Mouse (Mus musculus): ENCODE data around the gene Jak1. TPM values are rescaled to one million over a fixed set of nuclear protein-coding genes. Genes with fewer than 3 reads are reported as not detected.
"Not testable (repeated sequence)": the region's sequence is repeated elsewhere in the genome, so short reads cannot be mapped to it uniquely, and the experiment has no call there.

Gene Jak1
- polyA plus RNA-seq, 1 experiment from 2014 or later: 68.0 TPM

DNA sequence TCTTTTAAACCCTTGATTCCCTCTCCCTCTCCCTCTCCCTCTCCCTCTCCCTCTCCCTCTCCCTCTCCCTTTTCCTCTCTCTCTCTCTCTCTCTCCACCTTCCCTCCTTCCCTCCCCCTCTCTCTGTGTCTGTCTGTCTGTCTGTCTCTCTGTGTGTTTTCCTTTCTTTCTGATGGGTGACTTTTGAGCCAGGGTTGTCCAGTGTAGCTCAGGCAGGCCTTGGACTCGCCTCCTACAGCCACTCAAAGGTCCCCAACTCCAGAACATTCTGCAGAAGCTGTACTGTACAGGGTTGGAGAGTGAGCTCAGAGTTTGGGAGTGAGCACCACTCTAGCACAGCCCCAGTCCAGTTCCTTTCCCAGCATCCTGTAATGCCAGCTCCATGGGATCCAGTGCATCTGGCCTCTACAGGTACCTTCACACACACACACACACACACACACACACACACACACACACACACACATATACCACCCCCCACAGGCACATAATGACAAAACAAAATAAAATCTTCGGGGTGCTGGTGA, 20.9 kb upstream of the Jak1 start:
- 71% methylated on average over 2 of the region's 2 CpGs for WGBS
- no peaks in the 10 kb centered on the region for H3K4me1 ChIP-seq (replicated peaks; ENCODE audit: control insufficient read depth, insufficient read depth, low read length)
- no peaks in the 10 kb centered on the region for H3K36me3 ChIP-seq (ENCODE audit: control insufficient read depth, insufficient read depth, low read length)
- no peak overlapping the region for H3K9ac ChIP-seq (ENCODE audit: low read depth, low read length)
- no peaks in the 10 kb centered on the region for H3K27me3 ChIP-seq (ENCODE audit: control insufficient read depth, insufficient read depth, low read length)
- H3K9me3 ChIP-seq (ENCODE audit: control insufficient read depth, low read length): no peaks in the 10 kb centered on the region
- no peak overlapping the region for H3K27ac ChIP-seq (ENCODE audit: low read depth, low read length)
- no peak overlapping the region for H3K4me3 ChIP-seq (ENCODE audit: low read depth, low read length)
- no peak for DNase-seq (ENCODE audit: low spot score)
- H3K4me2 ChIP-seq (replicated peaks; ENCODE audit: low read depth, low read length): no peak overlapping the region
- ATAC-seq (ENCODE audit: low FRiP score): no peak

DNA sequence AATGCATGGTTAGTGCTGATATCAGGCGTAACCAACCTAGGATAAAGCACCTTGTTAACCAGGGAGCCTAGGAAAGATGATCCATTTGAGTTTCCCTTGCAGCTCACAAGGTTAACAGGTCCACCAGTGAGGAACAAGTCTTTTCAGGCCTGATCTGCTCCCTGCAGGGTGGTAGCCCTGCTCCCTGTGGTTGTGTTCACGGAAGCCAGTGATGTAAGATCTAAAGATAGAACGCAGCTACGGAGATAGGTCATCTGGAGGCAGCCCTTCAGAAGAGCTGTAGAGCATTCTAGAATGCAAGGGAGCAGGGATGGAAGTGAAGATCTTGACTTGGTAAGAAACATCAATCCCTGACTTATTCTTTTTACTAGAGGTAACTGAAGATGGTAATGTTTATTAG, 18.9 kb upstream of the Jak1 start:
- no peak overlapping the region for H3K4me2 ChIP-seq (replicated peaks; ENCODE audit: low read depth, low read length)
- H3K4me3 ChIP-seq (ENCODE audit: low read depth, low read length): no peak overlapping the region
- no peak for ATAC-seq (ENCODE audit: low FRiP score)
- 82% methylated on average over 4 of the region's 4 CpGs for WGBS
- H3K9ac ChIP-seq (ENCODE audit: low read depth, low read length): no peak overlapping the region
- H3K4me1 ChIP-seq (replicated peaks; ENCODE audit: control insufficient read depth, insufficient read depth, low read length): no peaks in the 10 kb centered on the region
- H3K27ac ChIP-seq (ENCODE audit: low read depth, low read length): no peak overlapping the region
- no peaks in the 10 kb centered on the region for H3K36me3 ChIP-seq (ENCODE audit: control insufficient read depth, insufficient read depth, low read length)
- H3K9me3 ChIP-seq (ENCODE audit: control insufficient read depth, low read length): no peaks in the 10 kb centered on the region
- DNase-seq (ENCODE audit: low spot score): no peak
- no peaks in the 10 kb centered on the region for H3K27me3 ChIP-seq (ENCODE audit: control insufficient read depth, insufficient read depth, low read length)

DNA sequence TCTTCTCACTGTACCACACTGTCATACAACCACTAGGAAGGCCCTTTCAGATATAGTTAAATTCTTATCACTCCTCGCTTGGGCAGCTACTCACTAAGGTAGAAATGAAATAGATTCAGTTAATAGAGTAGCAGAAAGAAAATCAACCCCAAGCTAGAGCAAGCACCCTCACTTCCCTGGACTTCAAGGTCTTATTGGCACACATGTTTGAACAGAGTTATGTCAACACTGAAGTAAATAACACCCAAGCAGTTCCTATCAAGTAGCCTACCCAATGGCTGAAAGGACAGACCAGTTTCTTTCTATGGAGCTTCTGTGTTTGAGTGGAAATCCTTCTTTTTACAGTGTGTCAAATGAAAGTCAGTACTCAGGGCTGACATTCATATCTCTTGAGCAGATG, 17.2 kb upstream of the Jak1 start:
- 86% methylated on average over 1 of the region's 1 CpGs for WGBS
- no peak overlapping the region for H3K9ac ChIP-seq (ENCODE audit: low read depth, low read length)
- DNase-seq (ENCODE audit: low spot score) (no peak), ATAC-seq (ENCODE audit: low FRiP score) (no peak)
- H3K4me3 ChIP-seq (ENCODE audit: low read depth, low read length): no peak overlapping the region
- no peaks in the 10 kb centered on the region for H3K36me3 ChIP-seq (ENCODE audit: control insufficient read depth, insufficient read depth, low read length)
- H3K27me3 ChIP-seq (ENCODE audit: control insufficient read depth, insufficient read depth, low read length): no peaks in the 10 kb centered on the region
- H3K4me2 ChIP-seq (replicated peaks; ENCODE audit: low read depth, low read length): no peak overlapping the region
- H3K4me1 ChIP-seq (replicated peaks; ENCODE audit: control insufficient read depth, insufficient read depth, low read length): no peaks in the 10 kb centered on the region
- H3K9me3 ChIP-seq (ENCODE audit: control insufficient read depth, low read length): no peaks in the 10 kb centered on the region
- no peak overlapping the region for H3K27ac ChIP-seq (ENCODE audit: low read depth, low read length)

DNA sequence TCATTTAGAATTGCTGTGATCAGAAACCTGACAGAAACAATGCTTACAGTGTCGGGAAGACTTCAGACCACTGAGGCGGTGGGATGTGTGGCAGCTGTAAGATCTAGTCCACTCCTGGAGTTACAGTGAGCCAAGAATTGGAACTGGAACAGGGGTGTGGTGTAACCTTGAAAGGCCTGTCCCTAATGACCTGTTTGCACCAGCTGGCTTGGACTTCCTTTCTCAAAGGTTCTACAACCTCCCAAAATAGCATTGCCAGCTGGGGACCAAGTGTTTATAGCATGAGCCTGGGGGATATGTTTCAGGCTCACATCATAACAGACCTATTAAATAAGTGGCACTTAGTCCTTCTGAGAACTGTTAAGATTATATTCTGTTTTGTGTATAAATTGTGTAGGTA, 15.0 kb upstream of the Jak1 start:
- Histone ChIP-seq H3K4me1 (replicated peaks; ENCODE audit: control insufficient read depth, insufficient read depth, low read length) (no peaks in the 10 kb centered on the region), H3K9me3 (ENCODE audit: control insufficient read depth, low read length) (no peaks in the 10 kb centered on the region), H3K27ac (ENCODE audit: low read depth, low read length) (no peak overlapping the region), H3K36me3 (ENCODE audit: control insufficient read depth, insufficient read depth, low read length) (no peaks in the 10 kb centered on the region), H3K9ac (ENCODE audit: low read depth, low read length) (no peak overlapping the region), H3K4me3 (ENCODE audit: low read depth, low read length) (no peak overlapping the region), H3K4me2 (replicated peaks; ENCODE audit: low read depth, low read length) (no peak overlapping the region), H3K27me3 (ENCODE audit: control insufficient read depth, insufficient read depth, low read length) (no peaks in the 10 kb centered on the region)
- DNase-seq (ENCODE audit: low spot score) (no peak), ATAC-seq (ENCODE audit: low FRiP score) (no peak)
- WGBS: 87% methylated on average over 2 of the region's 2 CpGs

DNA sequence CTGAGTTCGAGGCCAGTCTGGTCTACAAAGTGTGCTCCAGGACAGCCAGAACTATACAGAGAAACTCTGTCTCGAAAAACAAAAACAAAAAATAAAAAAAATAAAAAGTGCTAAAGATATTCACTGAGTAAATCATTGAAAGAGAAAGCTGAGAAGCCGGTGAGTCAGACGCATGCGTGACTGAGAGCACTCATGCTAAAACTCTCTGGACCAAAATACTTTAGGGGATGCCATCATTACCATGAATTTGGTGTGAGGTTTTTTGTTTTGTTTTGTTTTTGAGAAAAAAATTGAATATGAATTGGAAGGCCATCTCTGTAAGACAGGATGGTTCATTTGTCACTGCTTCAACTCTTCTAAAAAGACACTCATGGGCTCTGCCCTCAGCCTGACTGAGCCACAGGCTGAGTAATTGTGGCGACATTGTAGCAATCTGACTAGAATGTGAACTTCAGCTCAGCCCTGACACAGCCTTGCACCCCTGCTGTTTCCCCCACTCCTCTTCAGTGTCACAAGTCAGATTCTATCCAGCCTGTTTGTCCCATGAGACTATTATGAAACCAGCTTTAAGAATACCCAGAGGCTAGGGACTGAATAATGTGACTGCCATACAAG, 11.5 kb upstream of the Jak1 start:
- no peaks in the 10 kb centered on the region for H3K27me3 ChIP-seq (ENCODE audit: control insufficient read depth, insufficient read depth, low read length)
- no peak overlapping the region for H3K4me3 ChIP-seq (ENCODE audit: low read depth, low read length)
- no peak overlapping the region for H3K4me2 ChIP-seq (replicated peaks; ENCODE audit: low read depth, low read length)
- no peak overlapping the region for H3K9ac ChIP-seq (ENCODE audit: low read depth, low read length)
- no peaks in the 10 kb centered on the region for H3K9me3 ChIP-seq (ENCODE audit: control insufficient read depth, low read length)
- no peak overlapping the region for H3K27ac ChIP-seq (ENCODE audit: low read depth, low read length)
- no peaks in the 10 kb centered on the region for H3K36me3 ChIP-seq (ENCODE audit: control insufficient read depth, insufficient read depth, low read length)
- DNase-seq (ENCODE audit: low spot score) (no peak), ATAC-seq (ENCODE audit: low FRiP score) (no peak)
- WGBS: 88% methylated on average over 6 of the region's 6 CpGs
- no peaks in the 10 kb centered on the region for H3K4me1 ChIP-seq (replicated peaks; ENCODE audit: control insufficient read depth, insufficient read depth, low read length)

DNA sequence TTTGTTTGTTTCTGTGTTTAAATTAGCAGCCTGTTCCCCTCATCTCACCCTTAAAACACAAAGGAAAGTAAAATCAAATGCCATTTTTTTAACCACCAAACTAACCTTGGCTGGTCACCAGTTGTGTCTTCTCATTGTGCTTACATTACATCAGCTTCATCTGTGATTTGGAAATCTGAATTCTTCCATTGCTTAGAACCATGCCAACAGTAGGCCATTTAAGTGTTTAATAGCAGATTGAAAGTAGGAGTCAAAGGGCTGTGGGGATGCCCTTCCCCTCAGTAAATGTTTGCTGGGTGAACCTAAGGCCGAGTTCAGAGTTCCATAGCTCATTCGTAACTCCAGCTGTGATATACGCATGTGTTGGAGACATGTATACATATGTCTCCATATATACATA, 10.8 kb upstream of the Jak1 start:
- Histone ChIP-seq H3K9ac (ENCODE audit: low read depth, low read length) (no peak overlapping the region), H3K27ac (ENCODE audit: low read depth, low read length) (no peak overlapping the region), H3K27me3 (ENCODE audit: control insufficient read depth, insufficient read depth, low read length) (no peaks in the 10 kb centered on the region), H3K4me1 (replicated peaks; ENCODE audit: control insufficient read depth, insufficient read depth, low read length) (no peaks in the 10 kb centered on the region), H3K4me2 (replicated peaks; ENCODE audit: low read depth, low read length) (no peak overlapping the region), H3K36me3 (ENCODE audit: control insufficient read depth, insufficient read depth, low read length) (no peaks in the 10 kb centered on the region), H3K4me3 (ENCODE audit: low read depth, low read length) (no peak overlapping the region), H3K9me3 (ENCODE audit: control insufficient read depth, low read length) (no peaks in the 10 kb centered on the region)
- no peak for DNase-seq (ENCODE audit: low spot score)
- no peak for ATAC-seq (ENCODE audit: low FRiP score)
- 93% methylated on average over 3 of the region's 3 CpGs for WGBS

DNA sequence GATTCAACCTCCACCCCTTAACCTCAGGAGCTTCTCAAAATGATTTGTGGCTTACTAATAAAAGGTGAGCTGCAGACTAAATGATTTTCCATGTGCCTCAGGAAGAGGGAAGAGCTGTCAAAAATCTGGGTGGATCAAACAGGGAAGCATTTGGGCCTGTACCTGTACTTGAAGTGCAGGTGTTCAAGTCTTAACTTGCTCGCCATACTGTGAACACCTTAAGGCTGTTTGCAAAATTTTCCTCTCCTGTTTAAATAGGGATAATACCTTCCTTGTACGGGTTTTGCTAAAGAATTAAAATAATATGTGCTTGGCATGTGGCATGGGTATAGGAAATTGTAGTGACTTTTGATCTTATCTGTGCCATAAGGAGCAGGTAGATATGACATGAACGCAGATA, 5.7 kb upstream of the Jak1 start:
- Histone ChIP-seq H3K9ac (ENCODE audit: low read depth, low read length) (no peak overlapping the region), H3K27ac (ENCODE audit: low read depth, low read length) (no peak overlapping the region), H3K4me2 (replicated peaks; ENCODE audit: low read depth, low read length) (no peak overlapping the region), H3K9me3 (ENCODE audit: control insufficient read depth, low read length) (no peaks in the 10 kb centered on the region), H3K4me1 (replicated peaks; ENCODE audit: control insufficient read depth, insufficient read depth, low read length) (no peaks in the 10 kb centered on the region), H3K27me3 (ENCODE audit: control insufficient read depth, insufficient read depth, low read length) (no peaks in the 10 kb centered on the region), H3K4me3 (ENCODE audit: low read depth, low read length) (no peak overlapping the region), H3K36me3 (ENCODE audit: control insufficient read depth, insufficient read depth, low read length) (no peaks in the 10 kb centered on the region)
- ATAC-seq (ENCODE audit: low FRiP score): no peak
- DNase-seq (ENCODE audit: low spot score): no peak
- 87% methylated on average over 3 of the region's 3 CpGs for WGBS

DNA sequence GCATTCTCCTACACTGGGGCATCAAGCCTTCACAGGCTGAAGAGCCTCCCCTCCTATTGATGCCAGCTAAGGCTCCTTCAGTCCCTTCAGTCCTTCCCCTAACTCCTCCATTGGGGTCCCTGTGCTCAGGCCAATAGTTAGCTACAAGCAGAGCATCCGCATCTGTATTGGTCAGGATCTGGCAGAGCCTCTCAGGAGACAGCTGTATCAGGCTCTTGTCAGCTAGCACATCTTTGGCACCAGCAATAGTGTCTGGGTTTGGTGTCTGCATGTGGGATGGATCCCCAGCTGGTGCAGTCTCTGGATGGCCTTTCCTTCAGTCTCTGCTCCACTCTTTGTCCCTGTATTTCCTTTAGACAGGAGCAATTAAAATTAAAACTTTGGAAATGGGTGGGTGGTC, 3.4 kb upstream of the Jak1 start:
- H3K9ac ChIP-seq (ENCODE audit: low read depth, low read length); H3K9me3 ChIP-seq (ENCODE audit: control insufficient read depth, low read length); H3K4me1 ChIP-seq (replicated peaks; ENCODE audit: control insufficient read depth, insufficient read depth, low read length); H3K4me2 ChIP-seq (replicated peaks; ENCODE audit: low read depth, low read length); H3K27ac ChIP-seq (ENCODE audit: low read depth, low read length); ATAC-seq (ENCODE audit: low FRiP score); H3K27me3 ChIP-seq (ENCODE audit: control insufficient read depth, insufficient read depth, low read length); H3K4me3 ChIP-seq (ENCODE audit: low read depth, low read length); DNase-seq (ENCODE audit: low spot score); H3K36me3 ChIP-seq (ENCODE audit: control insufficient read depth, insufficient read depth, low read length): not testable (repeated sequence)
- 81% methylated on average over 1 of the region's 1 CpGs for WGBS

DNA sequence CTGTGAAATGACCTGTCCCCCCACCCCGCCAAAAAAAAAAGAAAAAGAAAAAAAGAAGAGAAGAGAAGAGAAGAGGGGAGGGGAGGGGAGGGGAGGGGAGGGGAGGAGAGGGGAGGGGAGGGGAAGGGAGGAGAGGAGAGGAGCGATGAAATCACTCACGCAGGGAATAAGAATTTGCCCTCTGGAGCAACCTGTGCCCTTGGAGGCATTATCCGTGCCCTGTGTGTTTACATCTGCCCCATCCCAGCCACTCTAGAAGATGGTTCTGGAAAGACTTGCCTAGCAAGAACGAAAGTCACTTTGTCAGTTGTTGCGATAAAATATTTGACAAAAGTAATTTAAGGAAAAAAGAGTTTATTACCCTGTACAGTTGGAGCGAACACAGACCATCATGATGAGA, 441 bp upstream of the Jak1 start:
- peak overlapping the region; percentile 74 for H3K4me2 ChIP-seq (replicated peaks; ENCODE audit: low read depth, low read length)
- H3K27me3 ChIP-seq (ENCODE audit: control insufficient read depth, insufficient read depth, low read length): no peaks in the 10 kb centered on the region
- peak; percentile 31; the same call in 1 of the 2 replicates for ATAC-seq (ENCODE audit: low FRiP score)
- no peak overlapping the region for H3K9ac ChIP-seq (ENCODE audit: low read depth, low read length)
- H3K27ac ChIP-seq (ENCODE audit: low read depth, low read length): no peak overlapping the region
- H3K9me3 ChIP-seq (ENCODE audit: control insufficient read depth, low read length): no peaks in the 10 kb centered on the region
- no peaks in the 10 kb centered on the region for H3K4me1 ChIP-seq (replicated peaks; ENCODE audit: control insufficient read depth, insufficient read depth, low read length)
- H3K4me3 ChIP-seq (ENCODE audit: low read depth, low read length): peak overlapping the region; percentile 93; the same call in 1 of the 2 replicates
- no peak for DNase-seq (ENCODE audit: low spot score)
- no peaks in the 10 kb centered on the region for H3K36me3 ChIP-seq (ENCODE audit: control insufficient read depth, insufficient read depth, low read length)
- WGBS: 30% methylated on average over 6 of the region's 7 CpGs

Measured in hindbrain, embryonic 11.5 days (tissue).